Mouse (Mus musculus) liver, embryonic 14.5 days (tissue): ENCODE measurements around the gene Crebl2. TPM values are rescaled to one million over a fixed set of nuclear protein-coding genes. Genes with fewer than 3 reads are reported as not detected.

Experiments used
- ATAC-seq: fragments of 200-750 bp; cut with Nextera tagmentation; 2 replicates; pipeline ENCODE4 v1.8.0; 2017; ENCODE audit warnings: moderate number of reproducible peaks, mild to moderate bottlenecking, moderate library complexity; ENCODE audit not compliant: insufficient read depth
- DNase-seq, 3 experiments: peaks; one replicate each; pipeline ENCODE4 v3.0.0-alpha.2; 2012 to 2013; ENCODE audit warnings: low read depth in 3 of 3, low spot score in 3 of 3
- H3K27ac ChIP-seq: fragments of 300-500 bp; sonication (generic); 2 replicates; pipeline ENCODE4 v1.5.1; 2014; ENCODE audit warnings: moderate library complexity, mild to moderate bottlenecking, control low read depth, inconsistent platforms
- H3K27me3 ChIP-seq: fragments of 300-500 bp; sonication (generic); 2 replicates; pipeline ENCODE4 v1.6.1; 2014; ENCODE audit warnings: mild to moderate bottlenecking, low read length, moderate library complexity; ENCODE audit not compliant: control insufficient read depth, insufficient read depth
- H3K36me3 ChIP-seq: fragments of 300-500 bp; sonication (generic); replicated peaks from 2 replicates; pipeline ENCODE4 v1.6.1; 2014; ENCODE audit warnings: low read depth; ENCODE audit not compliant: control insufficient read depth, insufficient read depth
- H3K4me1 ChIP-seq, 2 experiments: fragments of 200-500 bp in 1 of 2; fragments of 300-500 bp in 1 of 2; sonication (generic) in 1 of 2; replicated peaks; 2 replicates each; pipeline ENCODE4 v1.6.1; 2012 to 2014; ENCODE audit warnings: antibody characterized with exemption in 1 of 2, inconsistent platforms in 1 of 2, low read length in 1 of 2; ENCODE audit not compliant: control insufficient read depth in 2 of 2, insufficient read depth in 2 of 2
- H3K4me2 ChIP-seq: fragments of 300-500 bp; sonication (generic); 2 replicates; pipeline ENCODE4 v1.6.1; 2014; ENCODE audit warnings: low read depth, mild to moderate bottlenecking, control low read depth, moderate library complexity
- H3K4me3 ChIP-seq, 2 experiments: fragments of 200-500 bp in 1 of 2; fragments of 300-500 bp in 1 of 2; sonication (generic) in 1 of 2; 2 replicates each; pipeline ENCODE4 v1.5.1; 2012 to 2014; ENCODE audit warnings: low read depth in 2 of 2, low read length in 2 of 2, mild to moderate bottlenecking in 2 of 2, control low read depth in 1 of 2, inconsistent platforms in 1 of 2, moderate library complexity in 1 of 2; ENCODE audit not compliant: insufficient read depth in 1 of 2
- H3K9ac ChIP-seq: fragments of 300-500 bp; sonication (generic); replicated peaks from 2 replicates; pipeline ENCODE4 v1.6.1; 2014; ENCODE audit warnings: mild to moderate bottlenecking, control low read depth, moderate library complexity
- H3K9me3 ChIP-seq: fragments of 300-500 bp; sonication (generic); 2 replicates; pipeline ENCODE4 v1.6.1; 2016; ENCODE audit warnings: low read length, mixed read lengths; ENCODE audit not compliant: control insufficient read depth
- CTCF ChIP-seq: IDR thresholded peaks from 2 replicates; pipeline ENCODE4 v1.5.1; 2016; ENCODE audit warnings: antibody characterized with exemption, low read depth, control low read depth
- EP300 ChIP-seq: IDR thresholded peaks from 2 replicates; pipeline ENCODE4 v1.6.1; 2016; ENCODE audit warnings: antibody characterized with exemption, low read depth
- WGBS: fragments of 180-500 bp; shearing (Covaris S2); extraction: QIAGEN DNeasy Blood & Tissue Kit; methylation state at CpG from one replicate; pipeline ENCODE4 v1.1.7; 2014; ENCODE audit not compliant: insufficient replicate concordance; 5-methylcytosine and 5-hydroxymethylcytosine counted together
- polyA plus RNA-seq, 2 experiments: library from polyadenylated mRNA; depleted of rRNA in 1 of 2; stranded (reverse) in 1 of 2; unstranded in 1 of 2; fragments of >200 nt; fragmentation: Nextera tagmentation in 1 of 2; extraction: Ambion mirVana in 1 of 2; gene quantifications; 2 replicates each; pipeline versions ENCODE4 v1.2.1 to v1.2.3; 2012 to 2014

The Crebl2 gene
- polyA plus RNA-seq, 2 experiments = 1.6 to 2.9 TPM

DNA sequence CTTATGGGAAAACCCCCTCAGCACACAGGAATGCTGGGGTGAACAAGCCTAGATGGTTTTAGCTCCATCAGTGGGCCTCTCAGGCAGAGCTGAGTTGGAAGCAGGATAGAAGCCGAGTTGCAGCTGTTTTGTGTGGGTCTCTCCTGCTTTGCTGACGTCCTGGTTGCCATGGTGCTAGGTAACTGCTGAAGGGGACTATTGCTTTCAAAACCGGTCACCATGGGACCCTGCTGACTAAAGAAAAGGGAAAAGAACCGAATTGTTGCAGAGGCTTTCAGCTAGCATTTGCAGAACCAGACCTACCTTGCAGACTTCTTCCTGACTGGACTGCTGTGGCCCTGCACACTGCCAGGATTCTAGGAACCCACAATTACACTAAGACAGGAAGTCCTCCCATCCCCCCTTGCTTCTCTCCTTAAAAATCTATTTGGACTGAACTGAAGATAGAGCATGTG lies 58.6 kb downstream of the Crebl2 start:
- H3K4me2 ChIP-seq = no peak overlapping the region
- 9% methylated on average over 4 of the region's 4 CpGs for WGBS
- no peaks in the 10 kb centered on the region; a peak in 2 of 4 replicates for H3K4me1 ChIP-seq
- peaks cover 2% of the 10 kb centered on the region; the same call in 1 of the 2 replicates for H3K27me3 ChIP-seq
- DNase-seq (no peak), ATAC-seq (no peak)
- no peak overlapping the region for H3K9ac ChIP-seq
- H3K9me3 ChIP-seq = no peaks in the 10 kb centered on the region
- no peak overlapping the region for H3K4me3 ChIP-seq
- no peaks in the 10 kb centered on the region for H3K36me3 ChIP-seq
- H3K27ac ChIP-seq = no peak overlapping the region
- TF ChIP-seq CTCF (no peak), EP300 (no peak)

DNA sequence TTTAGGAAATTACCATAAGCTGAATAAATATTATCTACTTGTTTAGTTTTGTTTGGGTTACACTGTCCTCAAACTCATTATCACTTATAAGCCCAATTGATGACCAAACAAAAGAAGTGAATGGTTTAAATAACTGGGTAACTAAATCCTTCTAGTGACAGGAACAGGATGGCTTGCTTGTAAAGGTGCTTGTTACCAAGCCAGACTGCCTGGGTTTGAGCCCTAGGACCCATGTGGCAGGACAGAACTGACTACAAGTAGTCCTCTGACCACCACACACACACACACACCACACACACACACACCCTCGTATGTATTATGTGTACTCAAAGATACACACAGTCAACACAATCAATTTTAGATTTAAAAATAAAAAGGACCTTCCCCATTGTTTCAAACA lies 59.8 kb downstream of the Crebl2 start:
- H3K9me3 ChIP-seq = no peaks in the 10 kb centered on the region

DNA sequence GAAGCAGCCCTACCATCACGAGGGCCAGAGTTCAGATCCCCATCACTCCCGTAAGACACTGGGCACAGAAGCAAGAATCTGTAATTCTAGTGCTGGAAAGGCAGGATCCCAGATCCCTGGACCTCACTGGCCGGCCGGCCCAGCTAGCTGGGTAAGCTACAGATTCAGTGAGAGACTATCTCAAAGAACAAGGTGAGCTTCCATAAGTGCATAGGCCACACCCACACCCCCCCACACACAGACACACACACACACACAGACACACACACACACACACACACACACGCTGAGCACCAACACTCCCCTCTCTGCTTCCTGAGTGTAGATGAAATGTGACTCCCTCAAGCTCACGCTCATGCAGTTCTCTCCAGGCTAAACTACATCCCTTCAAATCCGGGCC lies 60.5 kb downstream of the Crebl2 start:
- peaks cover 2% of the 10 kb centered on the region; the same call in 1 of the 2 replicates for H3K27me3 ChIP-seq
- H3K9ac ChIP-seq = no peak overlapping the region
- DNase-seq (no peak), ATAC-seq (no peak)
- H3K9me3 ChIP-seq = no peaks in the 10 kb centered on the region
- TF ChIP-seq CTCF (no peak), EP300 (no peak)
- no peaks in the 10 kb centered on the region for H3K36me3 ChIP-seq
- no peaks in the 10 kb centered on the region; a peak in 2 of 4 replicates for H3K4me1 ChIP-seq
- H3K4me3 ChIP-seq = no peak overlapping the region
- 67% methylated on average over 7 of the region's 7 CpGs for WGBS
- H3K4me2 ChIP-seq = no peak overlapping the region
- no peak overlapping the region for H3K27ac ChIP-seq

More for the DNA sequence above, 59.8 kb downstream of the Crebl2 start:
- no peaks in the 10 kb centered on the region; a peak in 2 of 4 replicates for H3K4me1 ChIP-seq
- no peak overlapping the region for H3K4me2 ChIP-seq
- no peak overlapping the region for H3K9ac ChIP-seq
- ATAC-seq (no peak), DNase-seq (no peak)
- peaks cover 2% of the 10 kb centered on the region; the same call in 1 of the 2 replicates for H3K27me3 ChIP-seq
- no peak overlapping the region for H3K4me3 ChIP-seq
- H3K36me3 ChIP-seq = no peaks in the 10 kb centered on the region
- H3K27ac ChIP-seq = no peak overlapping the region
- TF ChIP-seq CTCF (no peak), EP300 (no peak)
- WGBS = 66% methylated on average over 1 of the region's 1 CpGs

DNA sequence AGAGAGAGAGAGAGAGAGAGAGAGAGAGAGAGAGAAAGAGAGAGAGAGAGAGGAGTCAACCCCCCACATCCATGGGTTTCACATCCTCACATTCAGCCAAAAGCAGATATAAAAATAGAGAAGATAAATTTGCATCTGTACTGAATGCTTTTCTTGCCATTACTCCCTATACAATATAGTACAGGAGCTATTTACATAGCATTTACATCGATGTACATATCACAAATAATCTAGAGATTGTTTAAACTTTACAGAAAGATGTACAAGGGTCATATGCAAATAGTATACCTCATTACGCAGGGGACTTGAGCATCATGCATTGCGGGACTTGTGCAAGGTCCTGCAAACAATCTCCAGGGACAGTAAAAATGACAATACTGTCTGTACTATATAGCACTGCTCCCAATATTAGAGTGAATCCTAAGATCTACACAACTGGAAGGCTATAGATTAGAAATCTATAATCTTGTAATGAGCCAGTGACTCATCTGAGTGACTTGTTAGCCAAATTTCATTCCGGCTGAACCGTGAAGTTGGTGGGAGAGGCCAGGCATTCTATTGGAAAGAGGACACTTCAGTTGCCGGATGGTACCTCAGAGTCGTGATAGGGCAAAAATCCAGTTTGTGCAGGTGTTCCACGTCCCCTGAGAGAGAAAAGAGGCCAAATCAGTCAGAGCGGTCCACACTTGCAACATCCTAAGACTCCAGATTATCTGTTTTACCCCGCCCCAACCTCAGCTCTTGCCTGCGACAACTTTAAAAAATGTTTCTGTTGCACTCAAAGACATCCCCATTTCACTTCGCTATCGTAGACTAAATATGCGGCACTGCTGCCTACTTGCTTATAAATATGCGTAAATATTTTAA lies 66.8 kb downstream of the Crebl2 start:
- Histone ChIP-seq H3K27me3 (no peaks in the 10 kb centered on the region), H3K4me1 (peaks cover 9% of the 10 kb centered on the region in 2 experiments), H3K4me2 (peak overlapping the region; percentile 98), H3K9me3 (no peaks in the 10 kb centered on the region), H3K36me3 (no peaks in the 10 kb centered on the region), H3K9ac (peak overlapping the region; percentile 99), H3K27ac (peak overlapping the region; percentile 99), H3K4me3 (peak overlapping the region; percentile 62 to 80)
- DNase-seq (peak in 1 of 3 experiments; percentile 26), ATAC-seq (no peak)
- TF ChIP-seq CTCF = no peak
- TF ChIP-seq EP300 = no peak
- WGBS = 38% methylated on average over 15 of the region's 15 CpGs

GRCm38 (mm10) chr6:134897443-134898094 lies 67.6 kb downstream of the Crebl2 start:
- TF ChIP-seq EP300 (peak; percentile 70), CTCF (no peak)
- WGBS = under 1% methylated on average over 38 of the region's 38 CpGs

More at GRCm38 (mm10) chr6:134897443-134898094, 67.6 kb downstream of the Crebl2 start:
- Histone ChIP-seq H3K4me1 (peaks cover 9 to 11% of the 10 kb centered on the region in 2 experiments), H3K9me3 (no peaks in the 10 kb centered on the region), H3K9ac (peak overlapping the region; percentile 99), H3K27ac (peak overlapping the region; percentile 99), H3K36me3 (no peaks in the 10 kb centered on the region), H3K27me3 (no peaks in the 10 kb centered on the region), H3K4me2 (peak overlapping the region; percentile 98), H3K4me3 (peak overlapping the region; percentile 78 to 80)
- peak; percentile 90 for ATAC-seq
- DNase-seq = peak; percentile 88 to 93 (median 93)
